Mouse (Mus musculus): ENCODE measurements around the gene Tmem86a. TPM values are rescaled to one million over a fixed set of nuclear protein-coding genes. Genes with fewer than 3 reads are reported as not detected.

The Tmem86a gene
- polyA plus RNA-seq, 1 experiment = 12.4 TPM

- WGBS = 67% methylated on average over 2 of the region's 2 CpGs
- TF ChIP-seq CTCF (IDR thresholded peaks at IDR 0.05; ENCODE audit: control insufficient read depth, insufficient read depth, low read length) = no peak
- no peak for TF ChIP-seq POLR2A (IDR thresholded peaks at IDR 0.05; ENCODE audit: borderline replicate concordance, control insufficient read depth, low read depth, low read length)
Observed at GRCm38 (mm10) chr7:47094969-47095368, 44.6 kb downstream of the Tmem86a start.

DNA sequence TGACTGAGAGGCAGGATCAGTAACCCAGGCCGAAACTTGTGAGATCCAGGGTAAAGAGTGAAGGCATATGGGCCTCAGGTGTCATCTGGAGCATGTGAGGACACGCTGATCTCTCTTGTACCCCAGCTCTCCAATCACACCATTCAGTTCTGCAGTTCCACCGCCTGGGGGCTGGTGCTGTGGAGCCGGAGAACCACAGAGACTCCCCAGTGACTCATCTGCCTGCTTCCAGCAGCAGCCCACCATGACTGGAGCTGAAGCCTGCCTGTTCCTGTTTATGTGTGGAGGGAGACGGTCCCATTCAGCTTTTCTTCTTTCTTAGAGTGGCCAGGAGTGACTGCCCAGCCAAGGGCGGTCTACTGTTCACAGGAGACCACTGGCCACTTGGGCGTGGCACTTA is 47.6 kb downstream of the Tmem86a start:
- H3K27ac ChIP-seq (ENCODE audit: control insufficient read depth, insufficient read depth, low read depth, low read length, poor library complexity) = no peak overlapping the region
- no peak overlapping the region for H3K4me3 ChIP-seq (replicated peaks; ENCODE audit: control insufficient read depth, low read depth, low read length)
- 68% methylated on average over 7 of the region's 7 CpGs for WGBS
- TF ChIP-seq POLR2A (IDR thresholded peaks at IDR 0.05; ENCODE audit: borderline replicate concordance, control insufficient read depth, low read depth, low read length) = no peak
- H3K4me1 ChIP-seq (ENCODE audit: control insufficient read depth, insufficient read depth, low read length) = no peaks in the 10 kb centered on the region; the same call in 1 of the 2 replicates

More at GRCm38 (mm10) chr7:47094969-47095368, 44.6 kb downstream of the Tmem86a start:
- Histone ChIP-seq H3K4me1 (ENCODE audit: control insufficient read depth, insufficient read depth, low read length) (no peaks in the 10 kb centered on the region), H3K4me3 (replicated peaks; ENCODE audit: control insufficient read depth, low read depth, low read length) (no peak overlapping the region), H3K27ac (ENCODE audit: control insufficient read depth, insufficient read depth, low read depth, low read length, poor library complexity) (no peak overlapping the region)

DNA sequence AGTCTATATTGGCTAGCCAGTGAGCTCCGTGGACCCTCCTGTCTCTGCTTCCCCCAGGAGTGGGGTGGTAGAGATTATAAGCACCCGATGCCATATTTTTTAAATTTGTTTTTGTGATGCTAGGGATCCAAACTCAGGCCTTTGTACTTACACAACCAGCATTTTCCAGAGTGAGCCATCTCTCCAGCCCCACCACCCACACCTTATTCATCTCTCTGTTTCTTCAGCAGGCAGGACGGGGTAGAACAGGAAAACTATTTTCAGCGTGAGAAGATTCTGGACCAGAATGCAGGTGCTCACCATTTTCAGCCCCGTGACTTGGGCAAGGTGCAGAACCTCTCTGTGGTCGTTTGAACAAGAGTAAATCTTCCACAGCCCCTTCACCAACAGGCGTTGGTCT is 48.9 kb downstream of the Tmem86a start:
- WGBS = 69% methylated on average over 7 of the region's 7 CpGs
- Histone ChIP-seq H3K4me3 (replicated peaks; ENCODE audit: control insufficient read depth, low read depth, low read length) (no peak overlapping the region), H3K4me1 (ENCODE audit: control insufficient read depth, insufficient read depth, low read length) (peaks cover 2% of the 10 kb centered on the region), H3K27ac (ENCODE audit: control insufficient read depth, insufficient read depth, low read depth, low read length, poor library complexity) (no peak overlapping the region)
- TF ChIP-seq POLR2A (IDR thresholded peaks at IDR 0.05; ENCODE audit: borderline replicate concordance, control insufficient read depth, low read depth, low read length) (no peak), CTCF (IDR thresholded peaks at IDR 0.05; ENCODE audit: control insufficient read depth, insufficient read depth, low read length) (no peak)

DNA sequence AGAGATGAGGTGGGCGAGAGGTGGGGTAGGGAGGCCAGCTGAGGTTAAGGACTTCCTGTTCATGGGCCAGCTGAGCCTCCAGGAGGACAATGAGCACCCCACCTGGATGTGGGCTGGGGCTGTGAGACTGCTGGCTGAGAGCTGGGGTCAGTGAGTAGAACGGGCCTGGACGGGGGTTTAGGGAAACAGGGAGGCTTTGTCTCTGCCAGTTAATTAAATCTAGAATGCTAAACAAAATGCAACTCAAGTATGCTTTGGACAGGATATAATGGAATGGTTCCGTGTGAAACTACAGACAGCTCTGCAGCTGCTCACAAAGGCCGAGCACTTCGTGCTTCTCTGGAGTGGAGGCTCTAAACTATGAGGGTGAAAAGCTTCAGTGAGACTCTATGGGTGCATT is 50.2 kb downstream of the Tmem86a start:
- 66% methylated on average over 6 of the region's 6 CpGs for WGBS
- TF ChIP-seq POLR2A (IDR thresholded peaks at IDR 0.05; ENCODE audit: borderline replicate concordance, control insufficient read depth, low read depth, low read length) = no peak
- TF ChIP-seq CTCF (IDR thresholded peaks at IDR 0.05; ENCODE audit: control insufficient read depth, insufficient read depth, low read length) = no peak
- H3K4me3 ChIP-seq (replicated peaks; ENCODE audit: control insufficient read depth, low read depth, low read length) = no peak overlapping the region
- H3K4me1 ChIP-seq (ENCODE audit: control insufficient read depth, insufficient read depth, low read length) = peaks cover 5% of the 10 kb centered on the region
- H3K27ac ChIP-seq (ENCODE audit: control insufficient read depth, insufficient read depth, low read depth, low read length, poor library complexity) = no peak overlapping the region

DNA sequence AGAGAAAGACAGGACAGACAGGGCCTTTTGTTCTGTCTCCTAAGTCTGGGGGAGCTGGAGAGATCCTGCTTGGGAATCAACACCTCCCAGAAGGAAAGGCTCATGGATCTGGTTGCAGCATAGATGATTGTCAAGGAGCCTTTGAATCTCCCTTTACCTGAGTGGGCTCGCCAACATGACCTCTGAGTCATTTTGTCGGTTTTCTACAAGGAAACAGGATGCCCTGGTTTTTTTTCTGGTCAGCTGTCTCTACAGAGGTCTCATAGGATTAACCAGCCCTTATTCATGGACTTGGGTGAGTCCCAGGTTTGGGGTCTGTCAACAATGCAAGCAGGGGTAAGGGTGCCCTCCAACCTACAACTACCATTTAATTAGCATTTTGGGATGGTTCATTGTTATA is 52.6 kb downstream of the Tmem86a start:
- Histone ChIP-seq H3K4me1 (ENCODE audit: control insufficient read depth, insufficient read depth, low read length) (peaks cover 5% of the 10 kb centered on the region), H3K4me3 (replicated peaks; ENCODE audit: control insufficient read depth, low read depth, low read length) (no peak overlapping the region), H3K27ac (ENCODE audit: control insufficient read depth, insufficient read depth, low read depth, low read length, poor library complexity) (no peak overlapping the region)
- no peak for TF ChIP-seq CTCF (IDR thresholded peaks at IDR 0.05; ENCODE audit: control insufficient read depth, insufficient read depth, low read length)
- no peak for TF ChIP-seq POLR2A (IDR thresholded peaks at IDR 0.05; ENCODE audit: borderline replicate concordance, control insufficient read depth, low read depth, low read length)
- 21% methylated on average over 2 of the region's 2 CpGs for WGBS

- 27% methylated on average over 1 of the region's 1 CpGs for WGBS
- Histone ChIP-seq H3K27ac (ENCODE audit: control insufficient read depth, insufficient read depth, low read depth, low read length, poor library complexity) (peak overlapping the region; percentile 62), H3K4me1 (ENCODE audit: control insufficient read depth, insufficient read depth, low read length) (peaks cover 5% of the 10 kb centered on the region), H3K4me3 (replicated peaks; ENCODE audit: control insufficient read depth, low read depth, low read length) (no peak overlapping the region)
- TF ChIP-seq CTCF (IDR thresholded peaks at IDR 0.05; ENCODE audit: control insufficient read depth, insufficient read depth, low read length) (no peak), POLR2A (IDR thresholded peaks at IDR 0.05; ENCODE audit: borderline replicate concordance, control insufficient read depth, low read depth, low read length) (no peak)
Observed at GRCm38 (mm10) chr7:47103671-47104414, 53.4 kb downstream of the Tmem86a start.

Other genes with a start within 250 kb of the Tmem86a start
- gene Ldha, start 209.1 kb upstream of the Tmem86a start, polyA plus RNA-seq (2011; ENCODE audit: insufficient read depth, insufficient read length, low replicate concordance, missing spikeins) = 177 and 332 TPM in 2 replicates
- gene Ldhc, start 189.4 kb upstream of the Tmem86a start, polyA plus RNA-seq (2011; ENCODE audit: insufficient read depth, insufficient read length, low replicate concordance, missing spikeins) = 1.3 and 2.6 TPM in 2 replicates
- 36.9 and 46.6 TPM in 2 replicates for gene Tsg101, start 130.6 kb upstream of the Tmem86a start, polyA plus RNA-seq (2011; ENCODE audit: insufficient read depth, insufficient read length, low replicate concordance, missing spikeins)
- gene Uevld, start 92.1 kb upstream of the Tmem86a start, polyA plus RNA-seq (2011; ENCODE audit: insufficient read depth, insufficient read length, low replicate concordance, missing spikeins) = 3.7 and 3.9 TPM in 2 replicates
- not detected in 2 replicates for gene Gm9999, start 67.0 kb upstream of the Tmem86a start, polyA plus RNA-seq (2011; ENCODE audit: insufficient read depth, insufficient read length, low replicate concordance, missing spikeins)
- gene Spty2d1, start 42.2 kb upstream of the Tmem86a start, polyA plus RNA-seq (2011; ENCODE audit: insufficient read depth, insufficient read length, low replicate concordance, missing spikeins) = 6.9 and 12.9 TPM in 2 replicates
- not detected in 2 replicates for gene Ptpn5, start 83.1 kb downstream of the Tmem86a start, polyA plus RNA-seq (2011; ENCODE audit: insufficient read depth, insufficient read length, low replicate concordance, missing spikeins)
- gene Mrgpra6, start 154.3 kb downstream of the Tmem86a start, polyA plus RNA-seq (2011; ENCODE audit: insufficient read depth, insufficient read length, low replicate concordance, missing spikeins) = not detected in 2 replicates
- gene Mrgpra9, start 202.2 kb downstream of the Tmem86a start, polyA plus RNA-seq (2011; ENCODE audit: insufficient read depth, insufficient read length, low replicate concordance, missing spikeins) = not detected in 2 replicates

All from bone marrow, adult 2 months (tissue).